Mouse (Mus musculus) cerebellum, adult 11 months (tissue): ENCODE data around the gene Gm10439.
"Not testable (repeated sequence)": the region's sequence is repeated elsewhere in the genome, so short reads cannot be mapped to it uniquely, and the experiment has no call there.

Source experiments
- DNase-seq: peaks from one replicate; pipeline ENCODE4 v3.0.0; 2022

Gene Gm10439

GRCm38 (mm10) chrX:149594270-149594669 is at the start of gene Gm10439:
TSS of gene Gm10439 (plus strand) at chrX:149594570.
- not testable (repeated sequence) for DNase-seq
